Mouse (Mus musculus) midbrain, embryonic 16.5 days (tissue): Measurements from ENCODE around the gene Sox11. TPM values are rescaled to one million over a fixed set of nuclear protein-coding genes. Genes with fewer than 3 reads are reported as not detected.

Experiments used
- ATAC-seq: fragments of 200-750 bp; cut with Nextera tagmentation; 2 replicates; pipeline ENCODE4 v1.8.0; 2017; ENCODE audit warnings: moderate TSS enrichment
- H3K27ac ChIP-seq: fragments of 300-500 bp; sonication (generic); 2 replicates; pipeline ENCODE4 v1.5.1; 2014; ENCODE audit warnings: mild to moderate bottlenecking, low read length, mixed read lengths
- H3K27me3 ChIP-seq: fragments of 300-500 bp; sonication (generic); 2 replicates; pipeline ENCODE4 v1.6.1; 2014; ENCODE audit warnings: low read depth, low read length, mixed read lengths; ENCODE audit not compliant: control insufficient read depth, insufficient read depth
- H3K36me3 ChIP-seq: fragments of 300-500 bp; sonication (generic); 2 replicates; pipeline ENCODE4 v1.6.1; 2014; ENCODE audit warnings: mild to moderate bottlenecking, low read length, moderate library complexity, mixed read lengths; ENCODE audit not compliant: control insufficient read depth, insufficient read depth
- H3K4me1 ChIP-seq: fragments of 300-500 bp; sonication (generic); 2 replicates; pipeline ENCODE4 v1.6.1; 2014; ENCODE audit warnings: mild to moderate bottlenecking, low read length, mixed read lengths; ENCODE audit not compliant: control insufficient read depth, insufficient read depth
- H3K4me2 ChIP-seq: fragments of 300-500 bp; sonication (generic); 2 replicates; pipeline ENCODE4 v1.6.1; 2014; ENCODE audit warnings: mild to moderate bottlenecking, low read length, mixed read lengths
- H3K4me3 ChIP-seq: fragments of 300-500 bp; sonication (generic); 2 replicates; pipeline ENCODE4 v1.5.1; 2014; ENCODE audit warnings: low read depth, mild to moderate bottlenecking, low read length, moderate library complexity, mixed read lengths
- H3K9ac ChIP-seq: fragments of 300-500 bp; sonication (generic); 2 replicates; pipeline ENCODE4 v1.6.1; 2014; ENCODE audit warnings: low read depth, low read length, mixed read lengths
- H3K9me3 ChIP-seq: fragments of 300-500 bp; sonication (generic); replicated peaks from 2 replicates; pipeline ENCODE4 v1.6.1; 2014; ENCODE audit warnings: mild to moderate bottlenecking, low read length, mixed read lengths; ENCODE audit not compliant: control insufficient read depth, poor library complexity, severe bottlenecking
- WGBS: fragments of 180-500 bp; shearing (Covaris S2); extraction: QIAGEN DNeasy Blood & Tissue Kit; methylation state at CpG from one replicate; pipeline ENCODE4 v1.1.7; 2014; 5-methylcytosine and 5-hydroxymethylcytosine counted together
- polyA plus RNA-seq: library from polyadenylated mRNA; unstranded; fragments of >200 nt; fragmentation: Nextera tagmentation; extraction: Ambion mirVana; gene quantifications from 2 replicates; pipeline ENCODE4 v1.2.1, GENCODE M21; 2015

Sox11 gene
- polyA plus RNA-seq, 1 experiment from 2014 or later = 371 TPM

DNA sequence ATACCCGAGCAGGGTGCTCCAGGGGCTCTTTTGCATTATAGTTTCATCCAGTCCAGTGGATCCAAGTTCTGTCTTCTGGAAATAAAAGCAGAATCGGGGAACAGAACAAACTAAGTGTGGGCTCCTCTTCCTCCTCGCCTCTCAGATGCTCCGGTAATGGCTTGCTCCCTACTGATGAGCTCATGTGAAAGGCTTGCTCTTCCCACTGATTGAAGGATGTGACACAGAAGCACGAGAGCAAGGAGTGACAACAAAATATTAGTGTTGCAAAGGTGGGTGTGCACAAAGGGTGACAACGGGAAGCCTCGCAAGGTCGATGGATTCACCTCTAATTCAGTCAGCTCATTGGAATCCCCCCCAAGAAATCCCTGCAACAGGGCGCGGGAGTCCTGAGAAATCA lies 48.6 kb downstream of the Sox11 start:
- 58% methylated on average over 10 of the region's 10 CpGs for WGBS

GRCm38 (mm10) chr12:27293208-27293607 lies 49.2 kb downstream of the Sox11 start:
- ATAC-seq = no peak
- peaks cover 8% of the 10 kb centered on the region for H3K4me1 ChIP-seq
- H3K36me3 ChIP-seq = no peaks in the 10 kb centered on the region
- H3K9ac ChIP-seq = no peak overlapping the region
- no peak overlapping the region for H3K27ac ChIP-seq
- no peaks in the 10 kb centered on the region for H3K9me3 ChIP-seq
- H3K4me2 ChIP-seq = no peak overlapping the region
- H3K27me3 ChIP-seq = no peaks in the 10 kb centered on the region
- WGBS = 28% methylated on average over 1 of the region's 1 CpGs
- H3K4me3 ChIP-seq = no peak overlapping the region

More for the DNA sequence above, 48.6 kb downstream of the Sox11 start:
- Histone ChIP-seq H3K9ac (no peak overlapping the region), H3K4me1 (peaks cover 8% of the 10 kb centered on the region), H3K27ac (no peak overlapping the region), H3K36me3 (no peaks in the 10 kb centered on the region), H3K9me3 (no peaks in the 10 kb centered on the region), H3K27me3 (no peaks in the 10 kb centered on the region), H3K4me2 (no peak overlapping the region), H3K4me3 (no peak overlapping the region)
- peak; percentile 45; the same call in 1 of the 2 replicates for ATAC-seq
